16 mouse cellular contexts compared by ENCODE assay signal in the genomic region with DNA sequence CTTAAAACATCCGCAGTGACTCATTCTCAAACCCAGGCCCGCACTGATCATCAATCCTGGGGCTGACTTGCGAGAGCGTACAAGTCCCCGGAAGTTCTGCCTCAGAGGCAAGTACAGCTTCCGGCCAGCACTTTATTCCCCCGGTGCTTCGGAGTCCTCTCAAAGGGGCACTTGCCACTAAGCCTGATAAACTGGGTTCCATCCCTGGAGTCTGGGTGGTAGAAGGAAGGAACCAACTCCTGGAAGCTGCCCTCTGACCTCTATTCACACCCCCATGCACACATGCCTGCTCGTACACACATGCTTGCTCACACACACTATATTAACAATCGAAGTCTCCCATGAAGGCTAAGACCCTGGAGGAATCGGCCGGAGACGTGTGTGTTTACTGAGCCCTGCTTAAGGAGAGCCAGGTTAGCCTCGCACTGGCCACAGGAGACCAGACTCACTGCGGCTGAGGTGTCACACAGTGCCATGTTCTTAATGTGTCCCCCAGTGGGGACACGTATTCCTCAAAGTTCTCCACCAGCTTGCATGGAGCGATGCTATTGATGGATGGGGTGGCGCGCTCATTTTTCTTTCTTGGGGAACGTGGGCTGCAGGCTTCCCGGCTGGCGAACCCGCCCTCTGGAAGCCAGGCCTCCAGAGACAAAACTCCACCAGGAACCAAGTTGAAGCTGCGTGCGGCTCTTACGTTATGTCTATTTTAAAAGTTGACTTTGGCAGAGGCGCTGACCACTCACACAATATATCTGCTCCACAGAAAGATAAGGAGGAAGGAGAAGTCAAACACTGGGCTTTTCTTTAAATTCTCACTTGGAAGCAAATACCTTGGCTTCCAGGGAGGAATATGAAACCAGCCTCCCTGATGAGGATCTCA.
DNase-seq lines count a peak whose midpoint lies in the region; ATAC-seq and TF ChIP-seq lines count a peak whose summit lies in the region.
"Had no signal": no experiment of that assay in that cellular context is flagged by ENCODE, and none has a peak within 500 bp of the region (broad histone marks: within the 10 kb centered on the region; RNA-seq: fewer than 3 reads in every experiment).

No protein-coding gene starts in this region.

- no peak for TF ChIP-seq CTCF in kidney, adult 2 months (conservative IDR thresholded peaks at IDR 0.05; ENCODE audit: insufficient read depth, insufficient read length, low read depth, low read length)

- no peaks in the 10 kb centered on the region for H3K36me3 ChIP-seq in kidney, embryonic 14.5 days (ENCODE audit: control insufficient read depth, insufficient read depth, low read length)
- no peaks in the 10 kb centered on the region for H3K36me3 ChIP-seq in kidney, adult 2 months (ENCODE audit: control insufficient read depth, insufficient read depth, low read length)
- H3K36me3 ChIP-seq: embryonic facial prominence, embryonic 12.5 days; neural tube, embryonic 15.5 days had no signal

- H3K4me1 ChIP-seq in kidney, embryonic 14.5 days (ENCODE audit: control insufficient read depth, insufficient read depth, low read length): peaks cover 10% of the 10 kb centered on the region; the same call in 1 of the 2 replicates
- H3K4me1 ChIP-seq in kidney, adult 2 months (ENCODE audit: control insufficient read depth, insufficient read depth, low read length): no peaks in the 10 kb centered on the region

- H3K4me2 ChIP-seq in kidney, embryonic 14.5 days (replicated peaks; ENCODE audit: low read depth, low read length): no peak overlapping the region
- H3K4me2 ChIP-seq: embryonic facial prominence, embryonic 12.5 days; midbrain, embryonic 11.5 days; neural tube, embryonic 15.5 days had no signal

- no peak for TF ChIP-seq POLR2A in kidney, adult 2 months (IDR thresholded peaks at IDR 0.05; ENCODE audit: low read depth, low read length)

- no peak for DNase-seq in kidney, adult 2 months
- DNase-seq in urinary bladder, postnatal 4 days (ENCODE audit: low spot score in 2 of 2): peak; percentile 20 to 56
- DNase-seq in urinary bladder, postnatal 36 days (ENCODE audit: low spot score in 2 of 2): no peak
- peak; percentile 32 for DNase-seq in heart, postnatal 10 days
- DNase-seq in layer of hippocampus, postnatal 10 days (ENCODE audit: low spot score in 2 of 2): no peak
- DNase-seq in right cerebral cortex, postnatal 14 days: no peak
- DNase-seq: cerebellum, adult 11 months; kidney, adult 9 months; lung, postnatal 10 days; retina, postnatal 1 day; thymus, postnatal 36 days had no signal

- H3K27ac ChIP-seq in kidney, embryonic 14.5 days (ENCODE audit: low read depth, low read length): no peak overlapping the region
- H3K27ac ChIP-seq in kidney, adult 2 months (ENCODE audit: insufficient read depth, low read depth, low read length): no peak overlapping the region
- H3K27ac ChIP-seq: embryonic facial prominence, embryonic 12.5 days; neural tube, embryonic 15.5 days had no signal

- H3K9ac ChIP-seq in kidney, embryonic 14.5 days (ENCODE audit: low read depth, low read length): no peak overlapping the region
- H3K9ac ChIP-seq: embryonic facial prominence, embryonic 12.5 days; neural tube, embryonic 15.5 days had no signal

- WGBS in kidney, embryonic 14.5 days: 55% methylated on average over 27 of the region's 27 CpGs
- WGBS in kidney, adult 2 months: 54% methylated on average over 27 of the region's 27 CpGs

- no peaks in the 10 kb centered on the region for H3K9me3 ChIP-seq in kidney, embryonic 14.5 days (ENCODE audit: control insufficient read depth, low read length)
- H3K9me3 ChIP-seq: embryonic facial prominence, embryonic 12.5 days; neural tube, embryonic 15.5 days had no signal

- H3K4me3 ChIP-seq in kidney, embryonic 14.5 days (ENCODE audit: low read length): no peak overlapping the region
- no peak overlapping the region for H3K4me3 ChIP-seq in kidney, adult 2 months (ENCODE audit: insufficient read depth, low read depth, low read length)
- H3K4me3 ChIP-seq: embryonic facial prominence, embryonic 12.5 days; neural tube, embryonic 15.5 days had no signal

- ATAC-seq in kidney, embryonic 14.5 days (ENCODE audit: low FRiP score, low TSS enrichment): 0 out of 2 replicates have a peak, but pooled peaks have one; percentile 18
- ATAC-seq: hindbrain, embryonic 16.5 days had no signal

- no peaks in the 10 kb centered on the region for H3K27me3 ChIP-seq in kidney, embryonic 14.5 days (ENCODE audit: control insufficient read depth, insufficient read depth, low read length)
- H3K27me3 ChIP-seq in kidney, adult 2 months (replicated peaks; ENCODE audit: control insufficient read depth, insufficient read depth, low read length): no peaks in the 10 kb centered on the region; the same call in 1 of the 2 replicates
- H3K27me3 ChIP-seq: neural tube, embryonic 15.5 days had no signal

- intact Hi-C loops in heart, postnatal 10 days (cut with DNase I): loop anchor here (5.0 kb wide), 1 partner anchor 81 kb away; no protein-coding TSS in a partner anchor

Comparison
In these comparisons a context has a peak if more than half of its experiments do, and no peak if none do; other contexts are left out.
1. DNase-seq: peak in urinary bladder, postnatal 4 days (2 of 2) and heart, postnatal 10 days (2 of 2); none in kidney, adult 2 months (single experiment), urinary bladder, postnatal 36 days (0 of 2), layer of hippocampus, postnatal 10 days (0 of 2) and right cerebral cortex, postnatal 14 days (single experiment).